Mouse (Mus musculus): ENCODE data around the gene Gabpb2. TPM values are rescaled to one million over a fixed set of nuclear protein-coding genes. Genes with fewer than 3 reads are reported as not detected.
"Not testable (repeated sequence)": the region's sequence is repeated elsewhere in the genome, so short reads cannot be mapped to it uniquely, and the experiment has no call there.

The Gabpb2 gene
- total RNA-seq, 2 experiments from 2014 or later = 21.4 to 22.1 TPM

DNA sequence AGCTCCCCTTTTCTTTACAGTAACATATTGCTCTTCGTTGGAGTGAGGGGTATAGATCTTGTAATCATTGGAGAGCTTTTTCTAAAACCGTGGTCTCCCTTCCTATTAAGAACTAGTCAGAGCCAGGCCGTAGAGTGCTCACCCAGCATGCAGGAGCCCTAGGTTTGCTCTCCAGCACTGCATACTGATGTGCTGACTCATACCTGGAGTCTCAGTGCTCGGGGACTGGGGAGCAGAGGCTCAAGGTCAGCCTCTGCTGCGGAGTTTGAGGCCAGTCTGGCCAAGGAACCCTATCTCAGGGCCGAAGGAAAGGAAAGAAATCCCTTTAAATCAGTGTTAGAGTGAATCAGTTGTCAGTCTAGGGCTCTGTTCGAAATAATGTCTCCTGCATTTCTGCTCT is 15.1 kb upstream of the Gabpb2 start:
- DNase-seq (ENCODE audit: low spot score in 2 of 2) = peak; percentile 40 to 54

DNA sequence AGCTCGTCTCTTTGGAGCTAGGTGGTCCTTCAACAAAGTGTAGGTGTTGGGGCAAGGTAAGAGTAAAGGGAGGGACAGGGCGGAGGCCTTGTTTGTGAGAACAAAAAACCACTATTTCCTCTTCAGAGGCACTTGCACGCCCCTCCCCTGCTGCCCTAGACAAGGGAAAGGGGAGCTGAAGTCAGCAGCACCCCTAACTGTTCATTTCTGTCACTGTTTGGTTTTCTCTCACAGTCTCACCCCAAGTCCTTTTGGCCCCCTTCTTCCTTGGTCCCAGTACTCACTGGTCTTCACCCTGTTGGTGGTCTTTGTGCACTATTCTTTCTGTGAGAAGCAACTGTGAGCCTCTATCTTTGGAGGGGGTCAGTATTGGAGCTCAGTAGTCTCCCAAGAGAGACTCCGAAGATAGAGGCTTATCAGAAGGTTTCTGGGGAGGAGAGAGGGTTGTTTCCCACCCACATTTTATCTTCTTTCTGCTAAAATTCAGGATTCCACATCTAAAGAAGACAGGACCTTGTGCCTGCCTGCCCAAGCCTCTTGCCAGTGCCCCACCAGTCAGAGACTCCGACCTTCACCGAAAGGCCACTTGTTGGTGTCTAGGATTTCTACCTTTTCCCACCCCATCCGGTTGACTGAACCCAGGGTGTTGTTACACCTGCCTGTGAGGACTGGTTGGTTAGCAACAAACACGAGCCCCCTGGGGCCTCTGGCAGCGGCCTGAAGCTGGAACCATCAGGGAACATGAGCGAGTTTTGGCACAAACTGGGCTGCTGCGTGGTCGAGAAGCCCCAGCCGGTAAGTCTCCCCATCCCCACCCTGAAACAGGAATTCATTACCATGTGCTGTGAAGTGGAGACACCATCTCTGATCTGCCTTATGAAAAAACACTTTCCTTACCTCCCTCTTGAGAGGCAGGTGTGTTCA is 13.8 kb upstream of the Gabpb2 start, which contains the start of gene Mllt11:
Gene Mllt11 (minus strand): TSS at position 874 of the 924 bp plus-strand sequence.
- DNase-seq (ENCODE audit: low spot score in 2 of 2) = no peak

DNA sequence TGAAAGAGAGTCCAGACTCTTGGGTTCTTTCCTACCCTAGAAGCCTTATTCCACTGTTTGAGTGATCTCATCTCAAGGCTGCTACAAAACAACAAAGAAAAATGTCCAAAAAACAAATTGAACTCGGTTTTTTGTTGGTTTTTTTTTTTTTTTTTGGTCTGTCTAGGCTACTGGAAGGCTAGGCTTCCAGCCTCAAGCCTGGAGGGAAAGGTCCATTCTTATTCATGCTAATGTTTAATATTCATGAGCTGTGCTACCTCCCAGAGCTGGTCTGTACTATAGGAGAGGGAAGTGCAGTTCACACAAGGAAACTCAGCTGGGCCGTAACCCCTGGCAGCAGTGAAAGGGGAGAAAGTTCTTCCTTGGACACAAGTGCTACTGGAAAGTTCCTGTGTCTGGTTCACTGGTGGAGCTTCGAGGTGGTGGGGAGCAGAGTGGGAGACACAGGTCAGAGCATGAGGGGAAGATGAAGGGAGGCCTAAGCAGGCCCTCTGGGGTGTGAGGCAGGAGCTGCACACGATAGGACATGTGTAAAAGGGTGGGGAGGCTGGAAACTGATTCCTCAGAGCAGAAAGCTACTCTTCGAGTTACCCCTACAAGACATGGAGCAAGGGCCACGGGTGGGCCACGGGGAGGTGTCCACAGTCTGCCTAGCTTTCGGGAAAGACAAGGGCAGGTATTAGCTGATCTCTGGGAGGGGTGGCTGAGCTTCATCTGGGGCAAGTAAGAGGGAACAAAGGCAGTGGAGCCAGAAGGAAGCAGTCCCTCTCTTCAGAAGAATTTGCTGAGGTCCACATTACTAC is 13.0 kb upstream of the Gabpb2 start:
- no peak for DNase-seq (ENCODE audit: low spot score in 2 of 2)

DNA sequence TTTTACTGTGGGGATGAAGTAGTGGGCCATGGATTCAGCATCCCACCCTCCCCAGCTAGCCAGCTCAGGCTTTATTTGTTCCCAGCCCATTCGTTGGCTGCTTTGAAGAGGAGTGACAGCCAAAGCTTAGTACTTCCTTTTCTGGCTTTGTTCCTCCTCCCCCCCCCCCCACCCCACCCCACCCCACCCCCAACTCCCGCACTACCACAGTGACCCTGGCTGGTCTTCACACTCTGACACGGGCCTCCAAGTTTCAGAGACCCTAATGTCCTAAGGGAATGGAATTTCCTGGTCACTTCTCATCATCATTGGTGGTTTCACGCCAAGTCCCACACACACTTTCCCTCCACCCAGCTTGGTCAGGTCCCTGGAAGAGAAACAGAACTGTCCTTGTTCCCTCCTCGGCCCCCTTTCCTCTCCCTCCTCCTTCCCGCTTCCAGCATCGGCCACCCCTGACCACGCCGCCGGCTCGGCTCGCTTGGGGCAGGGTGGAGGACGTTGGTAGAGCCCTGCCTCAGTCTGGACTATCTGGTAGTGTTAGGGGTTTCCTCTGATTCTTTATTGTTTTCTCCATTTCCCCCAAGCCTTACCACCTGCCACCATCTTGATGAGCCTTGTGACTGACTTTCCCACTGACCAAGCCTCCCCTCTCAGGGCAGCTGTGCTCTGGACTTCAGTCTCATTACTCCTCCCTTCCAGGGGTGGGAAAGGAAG is 12.2 kb upstream of the Gabpb2 start:
- peak; percentile 38 to 47 for DNase-seq (ENCODE audit: low spot score in 2 of 2)

DNA sequence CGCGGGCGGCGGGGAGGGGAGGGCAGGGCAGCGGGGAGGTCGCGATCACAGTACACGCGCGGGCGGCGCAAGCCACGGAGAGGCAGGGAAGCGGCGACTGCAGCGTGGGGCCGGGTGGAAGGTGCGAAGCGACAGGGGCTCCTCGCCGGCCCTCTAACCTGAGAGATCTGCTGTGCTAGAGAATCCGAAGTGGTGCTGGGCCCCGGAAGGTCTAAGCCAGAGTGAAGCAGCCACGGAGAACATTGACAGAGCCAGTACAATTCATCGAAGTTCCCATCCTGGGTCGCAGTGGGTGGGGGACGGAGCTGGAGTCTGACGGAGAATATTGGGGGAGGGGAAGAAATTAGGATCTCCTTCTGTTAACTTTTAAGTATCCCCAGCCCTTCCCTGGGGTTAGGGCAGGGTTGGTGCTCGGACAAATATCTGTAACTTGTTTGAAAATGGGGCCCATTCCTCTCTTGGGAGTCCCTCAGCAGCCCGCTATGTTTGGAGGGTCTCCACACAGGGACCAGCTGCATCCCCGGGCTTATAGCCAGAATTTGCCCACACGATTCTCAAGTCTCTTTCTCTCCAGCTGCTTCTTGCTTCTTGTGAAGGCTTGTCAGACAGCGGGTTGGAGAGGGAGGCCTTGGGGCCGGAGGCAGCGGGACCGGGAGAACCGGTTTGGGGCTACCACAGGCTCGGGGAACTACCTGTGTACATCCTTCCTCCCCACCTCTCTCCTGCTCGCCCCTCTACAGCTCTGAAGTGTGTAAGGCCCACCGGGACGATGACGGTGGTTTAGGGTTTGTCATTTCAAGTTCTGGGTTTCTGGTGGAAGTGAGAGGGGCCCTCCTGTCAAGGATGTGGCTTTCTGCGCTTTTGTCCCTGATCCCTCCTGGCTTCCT is 11.4 kb upstream of the Gabpb2 start:
- peak; percentile 36 to 38 for DNase-seq (ENCODE audit: low spot score in 2 of 2)

DNA sequence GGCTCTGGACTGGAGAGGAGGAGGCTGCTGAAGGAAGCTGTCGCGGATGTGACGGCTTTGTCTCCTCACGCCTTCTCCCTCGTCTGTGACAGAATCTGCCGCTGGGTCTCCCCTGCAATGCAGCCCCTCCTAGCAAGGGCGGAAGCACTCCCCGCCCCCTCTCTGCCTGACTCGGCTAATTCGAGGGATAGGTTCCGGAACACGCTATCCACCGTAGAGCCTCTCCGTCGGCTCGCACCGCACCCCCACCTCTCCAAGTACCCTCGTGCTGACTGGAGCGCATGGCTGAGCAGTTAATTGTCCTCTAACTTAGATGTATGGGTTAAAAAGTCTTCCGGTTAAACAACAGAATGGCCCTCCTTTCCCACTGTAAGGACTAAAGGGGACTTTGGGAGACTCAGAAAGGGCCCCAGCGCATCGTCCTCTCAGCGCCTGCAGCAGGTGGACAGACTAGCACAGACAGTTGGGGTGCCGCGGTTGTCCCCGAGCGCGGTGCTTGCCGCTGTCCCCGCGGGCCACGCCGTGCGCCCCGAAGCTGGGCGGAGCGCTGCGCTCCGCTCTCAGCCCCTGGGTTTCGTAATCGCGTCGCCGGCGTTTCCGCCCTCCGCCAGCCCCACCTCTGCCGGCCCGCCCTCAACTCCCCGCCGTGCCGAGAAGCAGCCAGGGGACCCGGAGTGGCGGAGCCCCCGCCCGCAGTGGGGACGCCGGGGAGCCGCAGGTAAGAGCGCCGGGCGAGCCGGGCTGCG is 10.6 kb upstream of the Gabpb2 start, which contains the start of gene Cdc42se1:
Gene Cdc42se1 (plus strand): TSS at position 585 of the 746 bp plus-strand sequence.
- peak; percentile 88 to 89 for DNase-seq (ENCODE audit: low spot score in 2 of 2)

DNA sequence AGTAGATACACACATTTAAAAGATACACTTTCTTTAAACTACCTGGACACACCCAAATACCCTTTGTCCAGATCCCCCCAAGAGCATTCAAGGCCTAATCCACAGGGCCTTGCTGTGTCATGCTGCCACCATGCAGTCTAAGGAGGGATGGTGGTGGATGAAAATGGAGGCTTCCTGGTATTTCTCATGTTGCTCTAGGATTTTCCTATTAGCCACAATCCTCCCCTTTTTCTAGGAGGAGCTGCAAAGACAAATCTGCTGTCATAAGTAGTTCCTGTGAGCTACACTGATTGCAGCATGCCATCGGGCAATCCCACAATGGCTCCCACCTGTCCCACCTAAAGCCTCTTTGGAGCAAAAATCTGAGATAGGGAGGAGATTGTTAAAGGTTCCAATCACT is 9.5 kb upstream of the Gabpb2 start:
- no peak for DNase-seq (ENCODE audit: low spot score in 2 of 2)

DNA sequence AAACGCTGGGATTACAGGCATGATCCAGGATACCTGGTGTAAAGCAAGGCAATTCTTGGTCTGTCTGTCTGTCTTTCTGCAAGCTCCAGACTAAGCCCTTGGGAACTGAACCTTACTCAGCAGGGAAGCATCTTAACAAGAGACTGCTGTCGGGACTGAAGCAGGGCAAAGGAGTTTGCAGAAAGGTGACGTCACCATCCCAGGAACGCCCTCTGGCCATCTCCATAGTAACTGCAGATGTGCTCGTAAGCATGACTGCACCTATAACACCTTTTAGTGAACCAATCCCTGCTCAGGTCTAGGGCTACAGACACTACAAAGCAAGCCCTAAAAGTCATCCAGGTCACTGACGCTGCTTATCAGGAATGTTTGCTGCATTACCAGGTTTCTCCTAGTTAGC is 6.6 kb upstream of the Gabpb2 start:
- no peak for DNase-seq (ENCODE audit: low spot score in 2 of 2)

DNA sequence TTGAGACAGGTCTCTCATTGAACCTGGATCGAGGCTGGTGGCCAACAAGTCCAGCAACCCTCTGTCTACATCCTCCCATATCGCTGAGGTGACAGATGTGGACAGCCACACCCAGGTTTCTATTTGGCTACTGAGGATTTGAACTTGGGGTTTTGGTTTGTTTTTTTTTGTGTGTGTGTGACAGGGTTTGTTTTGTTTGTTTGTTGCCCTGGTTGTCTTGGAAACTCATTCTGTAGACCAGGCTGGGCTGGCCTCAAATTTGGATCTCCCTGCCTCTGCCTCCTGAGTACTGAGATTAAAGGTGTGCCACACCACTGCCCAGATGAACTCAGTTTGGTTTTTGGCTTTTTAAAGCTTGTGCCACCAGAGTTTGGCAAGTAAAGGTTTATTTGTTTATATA is 5.3 kb upstream of the Gabpb2 start:
- DNase-seq (ENCODE audit: low spot score in 2 of 2) = no peak

DNA sequence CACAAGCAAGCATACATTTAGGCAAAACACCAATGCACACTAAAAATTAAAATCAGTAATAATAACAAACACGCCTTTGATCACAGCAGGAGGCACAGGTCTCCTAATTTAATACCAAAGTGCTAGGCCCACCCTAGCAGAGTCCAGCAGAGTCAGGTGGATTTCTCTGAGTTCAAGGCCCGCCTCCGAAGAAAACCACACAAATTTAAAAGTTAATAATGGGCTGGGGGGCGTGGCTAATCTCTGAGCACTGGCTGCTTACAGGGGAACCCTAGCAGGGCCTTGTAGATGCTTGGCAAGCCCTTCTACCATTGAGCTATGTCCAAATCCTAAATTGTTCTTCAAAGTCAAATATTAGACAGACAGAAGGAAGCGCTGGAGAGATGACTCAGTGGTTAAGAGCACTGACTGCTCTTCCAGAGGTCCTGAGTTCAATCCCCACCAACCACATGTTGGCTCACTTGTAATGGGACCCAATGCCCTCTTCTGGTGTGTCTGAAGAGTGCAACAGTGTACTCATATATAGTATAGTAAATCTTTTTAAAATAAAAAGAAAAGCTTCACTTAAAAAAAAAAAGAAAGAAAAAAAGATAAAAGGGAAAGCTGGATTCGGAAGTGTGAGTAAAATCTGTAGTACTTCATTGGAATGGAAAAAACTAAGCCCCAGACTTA is 886 bp upstream of the Gabpb2 start:
- no peak for DNase-seq (ENCODE audit: low spot score in 2 of 2)

DNA sequence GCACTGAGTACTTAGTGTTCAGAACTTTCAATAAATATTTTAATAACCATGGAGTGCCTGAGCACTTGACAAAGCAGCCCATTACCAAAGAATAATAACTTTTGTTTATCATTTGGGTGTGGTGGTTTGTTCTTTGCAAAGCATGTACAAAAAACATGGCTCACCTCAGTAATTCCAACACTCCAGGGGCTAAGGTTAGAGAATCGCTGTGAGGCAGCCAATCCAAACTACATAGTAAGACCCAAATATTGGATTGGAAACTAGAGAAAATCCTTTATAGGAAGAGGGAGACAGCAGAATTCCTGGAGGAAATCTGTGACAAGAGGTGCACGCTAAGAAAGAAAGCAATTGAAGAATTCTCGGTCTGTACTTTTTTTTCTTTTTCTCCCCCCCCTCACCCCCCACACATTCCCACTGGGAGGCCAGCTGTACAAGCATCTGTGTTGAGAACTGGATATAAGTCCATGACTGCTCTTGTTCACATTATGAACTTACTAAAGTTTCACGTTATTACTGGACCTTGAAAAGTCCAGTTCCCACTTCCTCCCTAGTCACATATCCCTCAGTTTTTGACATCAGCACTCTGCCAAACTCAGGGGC is 961 bp downstream of the Gabpb2 start:
- no peak for DNase-seq (ENCODE audit: low spot score in 2 of 2)

DNA sequence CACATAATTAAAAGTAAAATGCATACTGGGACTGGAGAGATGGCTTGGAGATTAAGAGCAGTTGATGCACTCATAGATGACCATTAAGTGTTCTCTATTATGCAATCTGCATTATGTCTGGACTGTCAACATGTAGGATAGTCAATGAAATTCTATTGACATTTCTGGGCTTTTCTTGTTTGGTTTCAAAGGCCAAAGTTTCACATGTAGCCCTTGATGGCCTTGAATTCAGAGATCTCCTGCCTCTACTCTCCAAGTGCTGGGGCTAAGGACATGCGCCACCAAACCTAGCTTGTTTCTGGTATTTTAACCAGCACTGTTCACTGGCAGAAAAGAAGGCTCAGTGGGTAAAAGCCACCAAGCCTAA is 4.1 kb downstream of the Gabpb2 start:
- no peak for DNase-seq (ENCODE audit: low spot score in 2 of 2)

DNA sequence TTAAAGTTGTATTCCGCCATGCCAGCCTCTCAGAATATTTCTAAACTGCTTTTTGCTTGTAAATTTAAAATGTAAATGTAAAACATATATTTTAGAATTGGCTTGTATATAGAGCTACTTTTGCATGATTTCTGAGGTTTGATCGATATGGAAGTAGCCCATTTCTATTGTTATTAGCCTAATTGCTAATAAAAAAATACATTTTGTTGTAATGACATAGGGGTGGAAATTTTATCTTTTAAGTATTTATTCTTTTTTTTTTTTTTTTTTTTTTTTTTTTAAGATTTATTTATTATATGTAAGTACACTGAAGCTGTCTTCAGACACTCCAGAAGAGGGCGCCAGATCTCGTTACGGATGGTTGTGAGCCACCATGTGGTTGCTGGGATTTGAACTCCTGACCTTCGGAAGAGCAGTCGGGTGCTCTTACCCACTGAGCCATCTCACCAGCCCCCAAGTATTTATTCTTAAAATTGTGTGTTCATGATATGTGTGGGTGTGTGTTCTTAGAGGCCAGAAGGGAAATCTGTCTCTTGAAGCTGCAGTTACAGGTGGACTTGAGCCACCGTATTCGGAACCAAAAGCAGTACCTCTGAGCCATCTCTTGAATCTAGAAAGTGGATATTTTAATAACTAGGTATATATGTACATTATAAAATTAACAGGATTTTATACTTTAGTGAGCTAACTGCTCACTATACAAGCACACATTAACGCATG is 4.7 kb downstream of the Gabpb2 start:
- not testable (repeated sequence) for DNase-seq (ENCODE audit: low spot score in 2 of 2)

DNA sequence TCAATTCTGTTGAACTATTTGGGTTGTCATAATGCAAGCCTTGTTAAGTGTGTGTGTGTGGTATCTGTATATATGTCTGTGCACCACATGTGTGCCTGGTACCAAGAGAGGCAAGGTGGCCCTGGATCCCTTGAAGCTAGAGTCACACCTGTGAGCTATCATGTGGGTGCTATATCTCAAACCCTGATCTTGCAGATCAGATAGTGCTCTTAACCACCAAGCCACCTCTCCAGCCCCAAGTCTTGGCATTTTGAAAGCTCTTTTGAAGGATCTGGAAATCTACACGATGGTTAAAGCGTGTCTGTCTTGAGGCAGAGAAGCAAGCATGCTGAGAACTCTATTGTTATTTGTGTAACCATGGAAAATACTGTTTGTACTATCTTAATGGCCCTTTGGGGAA is 7.1 kb downstream of the Gabpb2 start:
- DNase-seq (ENCODE audit: low spot score in 2 of 2) = no peak

DNA sequence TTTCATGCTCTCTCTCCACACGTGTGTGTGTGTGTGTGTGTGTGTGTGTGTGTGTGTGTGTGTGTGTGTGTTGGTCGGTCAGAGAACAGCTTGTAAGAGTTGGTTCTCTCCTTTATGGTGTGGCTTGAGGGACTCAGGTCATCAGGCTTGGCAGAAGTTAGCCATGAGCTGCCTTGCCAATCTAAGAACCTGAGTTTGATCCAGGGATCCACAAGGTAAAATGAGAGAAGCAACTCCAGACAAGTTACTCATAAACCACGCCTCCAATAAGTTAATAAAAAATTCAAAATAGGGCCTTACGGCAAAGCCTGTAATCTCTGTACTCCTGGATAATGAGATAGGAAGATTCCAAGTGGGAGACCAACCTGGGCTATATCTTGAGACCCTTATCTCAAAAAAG is 9.4 kb downstream of the Gabpb2 start:
- DNase-seq (ENCODE audit: low spot score in 2 of 2) = no peak

DNA sequence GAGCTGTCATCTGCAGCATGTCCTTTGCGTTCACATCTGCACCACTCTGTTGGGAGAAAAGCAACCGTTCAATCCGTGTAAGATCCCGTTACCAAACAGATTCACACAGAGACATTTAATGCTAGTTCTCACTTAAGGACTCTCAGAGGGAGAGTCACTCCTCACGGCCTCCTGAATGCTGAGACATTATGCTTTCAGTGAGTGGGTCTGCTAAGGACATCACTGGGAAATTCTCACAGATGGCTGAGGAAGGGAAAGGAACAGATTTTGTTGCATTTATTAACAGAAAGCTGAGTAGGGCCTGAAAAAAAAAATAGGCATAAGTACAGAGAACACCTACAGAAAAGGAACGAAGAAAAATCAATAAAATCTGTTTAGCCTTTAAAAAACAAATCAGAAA is 13.8 kb downstream of the Gabpb2 start:
- DNase-seq (ENCODE audit: low spot score in 2 of 2) = no peak

DNA sequence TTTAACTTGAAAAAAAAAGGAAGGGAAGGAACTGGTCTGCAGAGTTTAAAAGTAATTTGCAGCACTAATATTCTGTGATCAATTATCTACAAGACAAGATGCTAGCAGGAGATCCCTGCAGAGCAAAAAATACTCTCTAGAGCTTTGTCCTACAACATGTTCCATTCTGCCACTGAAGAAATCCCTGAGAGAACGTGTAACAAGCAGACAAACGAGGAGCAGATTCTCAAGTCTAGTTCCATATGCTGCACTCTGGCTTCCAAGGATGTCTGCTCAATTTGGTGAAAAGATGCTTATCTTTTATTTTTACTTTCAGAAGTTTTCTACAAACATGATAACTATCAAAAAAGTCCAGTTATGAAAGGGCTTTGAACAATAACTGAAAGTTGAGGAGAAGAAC is 17.2 kb downstream of the Gabpb2 start:
- DNase-seq (ENCODE audit: low spot score in 2 of 2) = no peak

DNA sequence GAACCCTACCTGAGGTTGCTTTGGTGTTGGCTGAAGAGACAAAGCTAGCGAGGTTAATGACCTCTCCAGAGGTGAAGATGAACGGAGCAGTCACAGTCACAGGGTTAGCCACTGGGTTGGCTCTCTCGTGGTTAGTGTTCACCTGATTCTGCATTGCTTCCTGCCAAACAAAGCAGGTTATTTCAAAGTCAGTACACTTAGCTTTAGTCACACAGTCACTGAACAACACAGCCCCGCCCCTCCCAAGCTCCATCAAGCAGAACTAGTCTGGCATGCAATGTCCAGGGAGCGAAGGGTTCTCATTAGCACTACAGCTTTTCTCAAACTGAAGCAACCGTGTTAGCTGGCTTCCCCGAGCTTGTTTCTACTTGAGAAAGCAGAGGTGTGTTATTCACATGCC is 17.6 kb downstream of the Gabpb2 start:
- DNase-seq (ENCODE audit: low spot score in 2 of 2) = no peak
